Mouse (Mus musculus) forebrain, embryonic 11.5 days (tissue): ENCODE measurements around the gene Ptgfrn. TPM values are rescaled to one million over a fixed set of nuclear protein-coding genes. Genes with fewer than 3 reads are reported as not detected.

Experiments
- ATAC-seq: fragments of 200-750 bp; cut with Nextera tagmentation; replicated peaks from 2 replicates; pipeline ENCODE4 v1.8.0; 2017; ENCODE audit warnings: moderate TSS enrichment; ENCODE audit not compliant: low FRiP score
- DNase-seq: peaks from one replicate; pipeline ENCODE4 v3.0.0-alpha.2; 2017; ENCODE audit warnings: low spot score
- H3K27ac ChIP-seq: fragments of 300-500 bp; sonication (generic); 2 replicates; pipeline ENCODE4 v1.5.1; 2014; ENCODE audit warnings: low read depth, low read length
- H3K27me3 ChIP-seq: fragments of 300-500 bp; sonication (generic); 2 replicates; pipeline ENCODE4 v1.6.1; 2014; ENCODE audit warnings: mild to moderate bottlenecking, low read length, mixed read lengths; ENCODE audit not compliant: control insufficient read depth, insufficient read depth
- H3K36me3 ChIP-seq: fragments of 300-500 bp; sonication (generic); 2 replicates; pipeline ENCODE4 v1.6.1; 2014; ENCODE audit warnings: mild to moderate bottlenecking, low read length, moderate library complexity, mixed read lengths; ENCODE audit not compliant: control insufficient read depth, insufficient read depth
- H3K4me1 ChIP-seq: fragments of 300-500 bp; sonication (generic); replicated peaks from 2 replicates; pipeline ENCODE4 v1.6.1; 2014; ENCODE audit warnings: low read length, mixed read lengths; ENCODE audit not compliant: control insufficient read depth, insufficient read depth
- H3K4me2 ChIP-seq: fragments of 300-500 bp; sonication (generic); 2 replicates; pipeline ENCODE4 v1.6.1; 2014; ENCODE audit warnings: low read depth, mild to moderate bottlenecking, low read length, moderate library complexity, mixed read lengths; ENCODE audit not compliant: severe bottlenecking
- H3K4me3 ChIP-seq: fragments of 300-500 bp; sonication (generic); 2 replicates; pipeline ENCODE4 v1.5.1; 2014; ENCODE audit warnings: low read depth, low read length
- H3K9ac ChIP-seq: fragments of 300-500 bp; sonication (generic); 2 replicates; pipeline ENCODE4 v1.6.1; 2014; ENCODE audit warnings: low read length
- H3K9me3 ChIP-seq: fragments of 300-500 bp; sonication (generic); 2 replicates; pipeline ENCODE4 v1.6.1; 2016; ENCODE audit warnings: low read length, mixed read lengths; ENCODE audit not compliant: control insufficient read depth
- WGBS: fragments of 180-500 bp; shearing (Covaris S2); extraction: QIAGEN DNeasy Blood & Tissue Kit; methylation state at CpG from one replicate; pipeline ENCODE4 v1.1.7; 2014; 5-methylcytosine and 5-hydroxymethylcytosine counted together
- polyA plus RNA-seq: library from polyadenylated mRNA; unstranded; fragments of >200 nt; fragmentation: Nextera tagmentation; extraction: Ambion mirVana; gene quantifications from 2 replicates; pipeline ENCODE4 v1.2.1, GENCODE M21; 2014

Gene Ptgfrn
- polyA plus RNA-seq, 1 experiment from 2014 or later = 5.3 TPM

DNA sequence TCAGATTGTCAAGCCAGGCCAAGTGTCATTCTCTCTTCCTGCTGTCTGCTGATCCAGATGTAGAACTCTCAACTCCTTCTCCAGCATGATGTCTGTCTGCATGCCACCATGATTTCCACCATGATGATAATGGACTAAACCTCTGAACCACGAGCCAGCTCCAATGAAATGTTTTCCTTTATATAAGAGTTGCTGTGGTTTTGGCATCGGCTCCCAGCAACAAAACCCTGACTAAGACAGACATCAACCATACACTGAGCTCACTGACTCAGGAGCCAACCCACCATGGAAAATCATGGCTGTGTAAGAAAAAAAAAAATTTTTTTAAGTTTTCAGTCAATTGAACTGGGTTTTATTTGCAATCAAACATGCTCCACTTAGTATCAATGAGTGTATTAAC lies 17.7 kb upstream of the Ptgfrn start:
- WGBS = 89% methylated on average over 2 of the region's 2 CpGs
- Histone ChIP-seq H3K27me3 (no peaks in the 10 kb centered on the region), H3K4me2 (no peak overlapping the region), H3K27ac (no peak overlapping the region), H3K9ac (no peak overlapping the region), H3K36me3 (no peaks in the 10 kb centered on the region), H3K4me3 (no peak overlapping the region), H3K4me1 (no peaks in the 10 kb centered on the region; the same call in 1 of the 2 replicates), H3K9me3 (no peaks in the 10 kb centered on the region)
- no peak for ATAC-seq
- no peak for DNase-seq

- DNase-seq (no peak), ATAC-seq (no peak)
- WGBS = 90% methylated on average over 5 of the region's 5 CpGs
- H3K36me3 ChIP-seq = no peaks in the 10 kb centered on the region
- no peak overlapping the region for H3K9ac ChIP-seq
- no peak overlapping the region for H3K4me2 ChIP-seq
- H3K27ac ChIP-seq = no peak overlapping the region
- H3K27me3 ChIP-seq = no peaks in the 10 kb centered on the region
- H3K4me1 ChIP-seq = no peaks in the 10 kb centered on the region
- no peak overlapping the region for H3K4me3 ChIP-seq
- no peaks in the 10 kb centered on the region for H3K9me3 ChIP-seq
Measured at GRCm38 (mm10) chr3:101124716-101125115, 14.6 kb upstream of the Ptgfrn start.

GRCm38 (mm10) chr3:101122479-101122878 lies 12.4 kb upstream of the Ptgfrn start:
- Histone ChIP-seq H3K4me2 (no peak overlapping the region), H3K27ac (no peak overlapping the region), H3K36me3 (no peaks in the 10 kb centered on the region), H3K4me1 (no peaks in the 10 kb centered on the region), H3K4me3 (no peak overlapping the region), H3K9ac (no peak overlapping the region), H3K27me3 (no peaks in the 10 kb centered on the region), H3K9me3 (no peaks in the 10 kb centered on the region)
- WGBS = 91% methylated on average over 3 of the region's 3 CpGs
- DNase-seq (no peak), ATAC-seq (no peak)

GRCm38 (mm10) chr3:101117774-101118173 lies 7.7 kb upstream of the Ptgfrn start:
- 93% methylated on average over 11 of the region's 11 CpGs for WGBS
- ATAC-seq (no peak), DNase-seq (no peak)
- H3K27ac ChIP-seq = no peak overlapping the region
- H3K9me3 ChIP-seq = no peaks in the 10 kb centered on the region
- no peak overlapping the region for H3K4me3 ChIP-seq
- H3K4me2 ChIP-seq = no peak overlapping the region
- H3K36me3 ChIP-seq = no peaks in the 10 kb centered on the region
- no peak overlapping the region for H3K9ac ChIP-seq
- H3K4me1 ChIP-seq = peaks cover 7% of the 10 kb centered on the region; the same call in 1 of the 2 replicates
- H3K27me3 ChIP-seq = no peaks in the 10 kb centered on the region

DNA sequence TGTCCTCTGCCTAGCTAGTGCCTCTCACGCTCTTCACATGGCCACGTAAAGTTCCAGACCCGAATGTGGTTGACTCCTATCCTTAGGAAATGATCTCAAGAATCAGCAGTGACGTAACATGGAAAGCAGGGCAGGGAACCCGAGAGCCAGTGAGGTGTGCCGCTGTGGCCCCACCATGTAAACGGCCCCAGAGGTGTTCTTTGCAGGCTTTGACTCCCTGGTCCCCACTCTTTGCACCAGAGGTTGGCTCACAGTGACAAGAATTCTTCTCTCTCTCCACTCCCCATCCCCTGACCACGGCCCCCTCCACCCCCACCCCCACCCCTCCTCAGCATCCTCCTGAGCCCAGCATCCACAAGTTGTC lies 7.3 kb upstream of the Ptgfrn start:
- H3K27me3 ChIP-seq = no peaks in the 10 kb centered on the region
- H3K4me2 ChIP-seq = no peak overlapping the region
- H3K9ac ChIP-seq = no peak overlapping the region; the same call in 1 of the 2 replicates
- H3K9me3 ChIP-seq = no peaks in the 10 kb centered on the region
- H3K4me1 ChIP-seq = peaks cover 7% of the 10 kb centered on the region; the same call in 1 of the 2 replicates
- DNase-seq (no peak), ATAC-seq (no peak)
- no peak overlapping the region for H3K4me3 ChIP-seq
- H3K36me3 ChIP-seq = no peaks in the 10 kb centered on the region
- H3K27ac ChIP-seq = no peak overlapping the region
- 85% methylated on average over 8 of the region's 8 CpGs for WGBS

GRCm38 (mm10) chr3:101116431-101117385 lies 6.6 kb upstream of the Ptgfrn start:
- whole genome bisulfite sequencing = 64% methylated on average over 25 of the region's 25 CpGs
- ATAC-seq (no peak), DNase-seq (no peak)
- H3K36me3 ChIP-seq = no peaks in the 10 kb centered on the region
- peak overlapping the region; percentile 20 for H3K9ac ChIP-seq
- H3K4me1 ChIP-seq = peaks cover 7% of the 10 kb centered on the region; the same call in 1 of the 2 replicates
- no peak overlapping the region for H3K4me3 ChIP-seq
- no peak overlapping the region for H3K27ac ChIP-seq
- no peak overlapping the region for H3K4me2 ChIP-seq
- H3K27me3 ChIP-seq = no peaks in the 10 kb centered on the region
- H3K9me3 ChIP-seq = no peaks in the 10 kb centered on the region

GRCm38 (mm10) chr3:101112518-101112894 lies 2.4 kb upstream of the Ptgfrn start:
- no peak overlapping the region for H3K4me2 ChIP-seq
- no peak for DNase-seq
- no peak overlapping the region for H3K9ac ChIP-seq
- no peaks in the 10 kb centered on the region for H3K9me3 ChIP-seq
- no peak overlapping the region for H3K4me3 ChIP-seq
- WGBS = 83% methylated on average over 5 of the region's 5 CpGs
- H3K4me1 ChIP-seq = peaks cover 22% of the 10 kb centered on the region
- no peaks in the 10 kb centered on the region for H3K36me3 ChIP-seq
- no peak for ATAC-seq
- H3K27me3 ChIP-seq = no peaks in the 10 kb centered on the region
- H3K27ac ChIP-seq = no peak overlapping the region

GRCm38 (mm10) chr3:101111848-101112517 lies 1.9 kb upstream of the Ptgfrn start:
- ATAC-seq = no peak
- 62% methylated on average over 7 of the region's 7 CpGs for WGBS
- peaks cover 20% of the 10 kb centered on the region for H3K4me1 ChIP-seq

More at GRCm38 (mm10) chr3:101111848-101112517, 1.9 kb upstream of the Ptgfrn start:
- Histone ChIP-seq H3K4me3 (no peak overlapping the region), H3K27ac (no peak overlapping the region), H3K9me3 (no peaks in the 10 kb centered on the region), H3K36me3 (no peaks in the 10 kb centered on the region), H3K9ac (no peak overlapping the region), H3K4me2 (no peak overlapping the region), H3K27me3 (no peaks in the 10 kb centered on the region)
- no peak for DNase-seq
